Mouse (Mus musculus): ENCODE results near the gene Hrasls. TPM values are rescaled to one million over a fixed set of nuclear protein-coding genes. Genes with fewer than 3 reads are reported as not detected.

Gene Hrasls
- total and polyA plus RNA-seq, 3 experiments = not detected

DNA sequence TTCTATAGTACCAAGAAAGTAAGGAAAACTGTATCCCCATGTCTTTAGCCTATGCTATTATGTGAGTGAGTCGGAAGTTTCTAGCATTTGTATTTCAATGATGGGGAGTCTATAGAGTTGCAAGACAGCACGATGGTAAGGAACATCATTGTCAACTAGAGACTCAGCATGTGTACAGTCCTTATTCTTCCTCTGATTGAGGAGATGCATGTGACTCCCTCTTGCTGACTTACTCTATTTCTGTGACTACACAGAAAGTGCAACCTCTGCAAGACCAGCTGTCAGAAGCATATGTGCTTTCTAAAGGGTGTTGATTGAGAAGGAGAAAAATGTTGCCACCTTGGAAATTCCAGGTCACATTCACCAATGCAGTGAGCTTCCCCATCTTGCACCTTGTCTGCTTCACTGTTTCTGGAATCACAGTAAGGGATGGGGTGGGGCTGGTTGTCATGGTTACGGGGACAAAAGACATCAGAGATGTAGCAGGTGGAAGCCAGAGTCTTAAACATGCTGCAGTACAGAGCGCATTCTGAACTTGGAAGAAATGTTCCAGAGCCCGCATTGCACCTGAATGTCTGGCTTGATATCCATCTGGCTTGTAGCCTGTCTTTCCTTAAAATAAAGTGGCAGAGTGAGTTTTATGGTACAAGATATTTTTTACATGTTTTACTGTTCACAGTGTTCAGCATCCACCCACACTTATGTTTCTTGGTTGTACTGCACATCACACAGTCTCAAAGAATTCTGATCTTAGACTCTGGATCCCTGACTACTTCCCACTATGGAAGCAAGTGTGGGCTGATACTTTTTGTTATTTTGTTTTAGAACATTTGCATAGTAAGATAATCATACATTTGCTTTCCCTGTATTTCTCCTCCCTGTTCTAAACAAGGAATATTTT, 7.2 kb downstream of the Hrasls start:
- TF ChIP-seq JUND (IDR thresholded peaks at IDR 0.05; ENCODE audit: low read depth, low read length) = no peak
- TF ChIP-seq RAD21 (IDR thresholded peaks at IDR 0.05; ENCODE audit: low read depth, low read length) = no peak
- no peak for TF ChIP-seq ZNF384 (IDR thresholded peaks at IDR 0.05; ENCODE audit: low read depth, low read length)
- no peak for TF ChIP-seq GATA1 (IDR thresholded peaks at IDR 0.05; ENCODE audit: low read depth, low read length)
- TF ChIP-seq ZMIZ1 (IDR thresholded peaks at IDR 0.05; ENCODE audit: low read depth, low read length) = no peak
- no peak for TF ChIP-seq MAFK (IDR thresholded peaks at IDR 0.05; ENCODE audit: borderline replicate concordance, low read depth, low read length)
- TF ChIP-seq MYC (IDR thresholded peaks at IDR 0.05; ENCODE audit: low read depth, low read length) = no peak
- no peak for TF ChIP-seq MXI1 (IDR thresholded peaks at IDR 0.05; ENCODE audit: low read depth, low read length)
- TF ChIP-seq POLR2AphosphoS2 (IDR thresholded peaks at IDR 0.05; ENCODE audit: low read length) = no peak
- TF ChIP-seq ZC3H11A (IDR thresholded peaks at IDR 0.05; ENCODE audit: low read depth, low read length) = no peak
- TF ChIP-seq ELF1 (IDR thresholded peaks at IDR 0.05; ENCODE audit: low read depth, low read length) = no peak
- TF ChIP-seq POLR2A (IDR thresholded peaks at IDR 0.05; ENCODE audit: control insufficient read depth in 1 of 2, insufficient read depth in 1 of 2, low read depth in 1 of 2, low read length in 2 of 2, poor library complexity in 1 of 2) = no peak
- H3K9me3 ChIP-seq (replicated peaks; ENCODE audit: insufficient read depth, low read length) = no peaks in the 10 kb centered on the region
- no peak for DNase-seq (ENCODE audit: low read depth, low spot score)
- H3K4me1 ChIP-seq (ENCODE audit: control insufficient read depth in 1 of 2, insufficient read depth in 2 of 2, low read length in 2 of 2) = no peaks in the 10 kb centered on the region
- H3K79me2 ChIP-seq (ENCODE audit: control insufficient read depth, insufficient read depth, low read length, poor library complexity) = no peaks in the 10 kb centered on the region
- H3K27me3 ChIP-seq (ENCODE audit: control insufficient read depth in 1 of 2, insufficient read depth in 2 of 2, low read length in 2 of 2) = no peaks in the 10 kb centered on the region
- H3K36me3 ChIP-seq (ENCODE audit: control insufficient read depth in 1 of 2, insufficient read depth in 2 of 2, low read length in 2 of 2) = no peaks in the 10 kb centered on the region
- H3K27ac ChIP-seq (ENCODE audit: control insufficient read depth, low read depth, low read length) = no peak overlapping the region
- H3K9ac ChIP-seq (ENCODE audit: control insufficient read depth, low read depth, low read length, poor library complexity, severe bottlenecking) = no peak overlapping the region
- H3K4me3 ChIP-seq (ENCODE audit: control insufficient read depth in 1 of 2, insufficient read depth in 1 of 2, low read depth in 2 of 2, low read length in 2 of 2) = no peak overlapping the region

- H3K4me3 ChIP-seq (ENCODE audit: control insufficient read depth in 1 of 2, insufficient read depth in 1 of 2, low read depth in 2 of 2, low read length in 2 of 2) = no peak overlapping the region
- H3K79me2 ChIP-seq (ENCODE audit: control insufficient read depth, insufficient read depth, low read length, poor library complexity) = no peaks in the 10 kb centered on the region
- H3K4me1 ChIP-seq (ENCODE audit: control insufficient read depth in 1 of 2, insufficient read depth in 2 of 2, low read length in 2 of 2) = no peaks in the 10 kb centered on the region
- DNase-seq (ENCODE audit: low read depth, low spot score) = no peak
- no peaks in the 10 kb centered on the region for H3K36me3 ChIP-seq (ENCODE audit: control insufficient read depth in 1 of 2, insufficient read depth in 2 of 2, low read length in 2 of 2)
- H3K9ac ChIP-seq (ENCODE audit: control insufficient read depth, low read depth, low read length, poor library complexity, severe bottlenecking) = no peak overlapping the region
- TF ChIP-seq JUND (IDR thresholded peaks at IDR 0.05; ENCODE audit: low read depth, low read length) (no peak), NELFE (IDR thresholded peaks at IDR 0.05; ENCODE audit: low read depth, low read length) (no peak), UBTF (IDR thresholded peaks at IDR 0.05; ENCODE audit: borderline replicate concordance, insufficient read depth, low read depth, low read length) (no peak), USF2 (IDR thresholded peaks at IDR 0.05; ENCODE audit: borderline replicate concordance in 1 of 2, insufficient read depth in 1 of 2, low read depth in 1 of 2, low read length in 2 of 2) (no peak), ZMIZ1 (IDR thresholded peaks at IDR 0.05; ENCODE audit: low read depth, low read length) (no peak), SMC3 (IDR thresholded peaks at IDR 0.05; ENCODE audit: low read depth, low read length) (no peak), CHD2 (IDR thresholded peaks at IDR 0.05; ENCODE audit: low read length) (no peak), MYC (IDR thresholded peaks at IDR 0.05; ENCODE audit: low read depth, low read length) (no peak), RCOR1 (IDR thresholded peaks at IDR 0.05; ENCODE audit: low read depth, low read length) (no peak), ZNF384 (IDR thresholded peaks at IDR 0.05; ENCODE audit: low read depth, low read length) (no peak), EP300 (IDR thresholded peaks at IDR 0.05; ENCODE audit: low read depth in 1 of 2, low read length in 2 of 2) (no peak), POLR2AphosphoS5 (IDR thresholded peaks at IDR 0.05; ENCODE audit: borderline replicate concordance, low read depth, low read length) (no peak), MAZ (IDR thresholded peaks at IDR 0.05; ENCODE audit: low read depth, low read length) (no peak), MYB (IDR thresholded peaks at IDR 0.05; ENCODE audit: low read depth, low read length) (no peak), TCF12 (IDR thresholded peaks at IDR 0.05; ENCODE audit: low read depth, low read length) (no peak), TBP (IDR thresholded peaks at IDR 0.05; ENCODE audit: low read depth, low read length) (no peak), MEF2A (IDR thresholded peaks at IDR 0.05; ENCODE audit: extremely low read depth, insufficient replicate concordance, low read depth, low read length, poor library complexity, severe bottlenecking) (no peak), POLR2A (IDR thresholded peaks at IDR 0.05; ENCODE audit: control insufficient read depth in 1 of 2, insufficient read depth in 1 of 2, low read depth in 1 of 2, low read length in 2 of 2, poor library complexity in 1 of 2) (no peak), ETS1 (IDR thresholded peaks at IDR 0.05; ENCODE audit: low read depth, low read length) (no peak), CTCF (IDR thresholded peaks at IDR 0.05 in 2 of 3, conservative IDR thresholded peaks at IDR 0.05 in 1 of 3; ENCODE audit: control insufficient read depth in 1 of 3, insufficient read depth in 1 of 3, low read depth in 2 of 3, low read length in 3 of 3, poor library complexity in 1 of 3, severe bottlenecking in 1 of 3) (no peak)
- H3K9me3 ChIP-seq (replicated peaks; ENCODE audit: insufficient read depth, low read length) = no peaks in the 10 kb centered on the region
- H3K27me3 ChIP-seq (ENCODE audit: control insufficient read depth in 1 of 2, insufficient read depth in 2 of 2, low read length in 2 of 2) = no peaks in the 10 kb centered on the region
- no peak overlapping the region for H3K27ac ChIP-seq (ENCODE audit: control insufficient read depth, low read depth, low read length)
Measured at GRCm38 (mm10) chr16:29235951-29236350, 26.5 kb downstream of the Hrasls start.

Data from MEL (cell line).